Mouse (Mus musculus) kidney, postnatal 25 days (tissue): ENCODE results near the gene Srsf2.

Source experiments
- DNase-seq, 2 experiments: peaks; one replicate each; pipeline ENCODE4 v3.0.0; 2021; ENCODE audit warnings: mixed read lengths in 2 of 2

The Srsf2 gene

GRCm38 (mm10) chr11:116807938-116808606 lies 44.8 kb downstream of the Srsf2 start:
- peak; percentile 89 to 91 for DNase-seq

- DNase-seq: no peak
Observed at GRCm38 (mm10) chr11:116807526-116807925, 45.4 kb downstream of the Srsf2 start.

GRCm38 (mm10) chr11:116807116-116807515 lies 45.8 kb downstream of the Srsf2 start:
- no peak for DNase-seq

- DNase-seq: no peak
Observed at GRCm38 (mm10) chr11:116806136-116807071, 46.5 kb downstream of the Srsf2 start.

- DNase-seq: no peak
Observed at GRCm38 (mm10) chr11:116802709-116803108, 50.2 kb downstream of the Srsf2 start.

GRCm38 (mm10) chr11:116801106-116801505 lies 51.8 kb downstream of the Srsf2 start:
- no peak for DNase-seq
